Mouse (Mus musculus) embryonic facial prominence, embryonic 11.5 days (tissue): ENCODE results near the gene Ppm1g. TPM values are rescaled to one million over a fixed set of nuclear protein-coding genes. Genes with fewer than 3 reads are reported as not detected.

ENCODE experiments used
- ATAC-seq: fragments of 200-750 bp; cut with Nextera tagmentation; replicated peaks from 2 replicates; pipeline ENCODE4 v1.8.0; 2017; ENCODE audit warnings: low read depth; ENCODE audit not compliant: insufficient number of reproducible peaks, low FRiP score, low TSS enrichment
- DNase-seq: peaks from one replicate; pipeline ENCODE4 v3.0.0-alpha.2; 2015; ENCODE audit warnings: low spot score
- H3K27ac ChIP-seq: fragments of 300-500 bp; sonication (generic); replicated peaks from 2 replicates; pipeline ENCODE4 v1.5.1; 2014; ENCODE audit warnings: mild to moderate bottlenecking, low read depth, low read length, control low read depth
- H3K27me3 ChIP-seq: fragments of 300-500 bp; sonication (generic); 2 replicates; pipeline ENCODE4 v1.6.1; 2014; ENCODE audit warnings: mild to moderate bottlenecking, low read length, moderate library complexity, mixed read lengths; ENCODE audit not compliant: control insufficient read depth, insufficient read depth
- H3K36me3 ChIP-seq: fragments of 300-500 bp; sonication (generic); replicated peaks from 2 replicates; pipeline ENCODE4 v1.6.1; 2014; ENCODE audit warnings: low read depth, mild to moderate bottlenecking, low read length, moderate library complexity, mixed read lengths; ENCODE audit not compliant: control insufficient read depth, insufficient read depth
- H3K4me1 ChIP-seq: fragments of 300-500 bp; sonication (generic); 2 replicates; pipeline ENCODE4 v1.6.1; 2014; ENCODE audit warnings: low read length, mixed read lengths; ENCODE audit not compliant: control insufficient read depth, insufficient read depth
- H3K4me2 ChIP-seq: fragments of 300-500 bp; sonication (generic); 2 replicates; pipeline ENCODE4 v1.6.1; 2014; ENCODE audit warnings: low read depth, mild to moderate bottlenecking, control low read depth, low read length, moderate library complexity
- H3K4me3 ChIP-seq: fragments of 300-500 bp; sonication (generic); 2 replicates; pipeline ENCODE4 v1.5.1; 2014; ENCODE audit warnings: low read depth, low read length, control low read depth
- H3K9ac ChIP-seq: fragments of 300-500 bp; sonication (generic); replicated peaks from 2 replicates; pipeline ENCODE4 v1.6.1; 2014; ENCODE audit warnings: mild to moderate bottlenecking, control low read depth, low read length
- H3K9me3 ChIP-seq: fragments of 300-500 bp; sonication (generic); replicated peaks from 2 replicates; pipeline ENCODE4 v1.6.1; 2016; ENCODE audit warnings: mild to moderate bottlenecking, low read length, inconsistent platforms, mixed read lengths; ENCODE audit not compliant: control insufficient read depth
- WGBS: fragments of 180-500 bp; shearing (Covaris S2); extraction: QIAGEN DNeasy Blood & Tissue Kit; methylation state at CpG from one replicate; pipeline ENCODE4 v1.1.7; 2014; 5-methylcytosine and 5-hydroxymethylcytosine counted together
- polyA plus RNA-seq: library from polyadenylated mRNA; unstranded; fragments of >200 nt; fragmentation: Nextera tagmentation; extraction: Ambion mirVana; gene quantifications from 2 replicates; pipeline ENCODE4 v1.2.1, GENCODE M21; 2014

The Ppm1g gene
- polyA plus RNA-seq, 1 experiment from 2014 or later: 142 TPM

- H3K9me3 ChIP-seq: no peaks in the 10 kb centered on the region
- H3K27ac ChIP-seq: no peak overlapping the region
- no peak overlapping the region for H3K4me3 ChIP-seq
- H3K4me2 ChIP-seq: no peak overlapping the region
- no peak overlapping the region for H3K9ac ChIP-seq
- DNase-seq (no peak), ATAC-seq (no peak)
- 91% methylated on average over 16 of the region's 16 CpGs for WGBS
- no peaks in the 10 kb centered on the region for H3K27me3 ChIP-seq
- 0 out of 2 replicates have a peak, but pooled peaks cover 2% of the 10 kb centered on the region for H3K4me1 ChIP-seq
- peaks cover 20% of the 10 kb centered on the region for H3K36me3 ChIP-seq
These were observed 25.7 kb downstream of the Ppm1g start for GRCm38 (mm10) chr5:31194486-31195485.

- no peaks in the 10 kb centered on the region for H3K27me3 ChIP-seq
- H3K4me3 ChIP-seq: peak overlapping the region; percentile 75
- no peaks in the 10 kb centered on the region for H3K9me3 ChIP-seq
- peaks cover 18% of the 10 kb centered on the region for H3K36me3 ChIP-seq
- 0 out of 2 replicates have a peak, but pooled peaks cover 2% of the 10 kb centered on the region for H3K4me1 ChIP-seq
- peak; percentile 13 for DNase-seq
- peak overlapping the region; percentile 70 for H3K4me2 ChIP-seq
- ATAC-seq: peak; percentile 3; the same call in 1 of the 2 replicates
- WGBS: 11% methylated on average over 25 of the region's 25 CpGs
- peak overlapping the region; percentile 86 for H3K9ac ChIP-seq
- H3K27ac ChIP-seq: no peak overlapping the region; the same call in 1 of the 2 replicates
These were observed 26.7 kb downstream of the Ppm1g start for GRCm38 (mm10) chr5:31193631-31194281.

- H3K4me3 ChIP-seq: peak within 1 kb of the TSS; percentile 75
- under 1% methylated on average over 48 of the region's 48 CpGs for WGBS
- peaks cover 18% of the 10 kb centered on the region for H3K36me3 ChIP-seq
These were observed 27.4 kb downstream of the Ppm1g start, which contains the start of the genes Snx17 and Eif2b4 for GRCm38 (mm10) chr5:31192939-31193630. Gene Snx17 (plus strand): TSS chr5:31193227. Gene Eif2b4 (minus strand): TSS chr5:31193430.

DNA sequence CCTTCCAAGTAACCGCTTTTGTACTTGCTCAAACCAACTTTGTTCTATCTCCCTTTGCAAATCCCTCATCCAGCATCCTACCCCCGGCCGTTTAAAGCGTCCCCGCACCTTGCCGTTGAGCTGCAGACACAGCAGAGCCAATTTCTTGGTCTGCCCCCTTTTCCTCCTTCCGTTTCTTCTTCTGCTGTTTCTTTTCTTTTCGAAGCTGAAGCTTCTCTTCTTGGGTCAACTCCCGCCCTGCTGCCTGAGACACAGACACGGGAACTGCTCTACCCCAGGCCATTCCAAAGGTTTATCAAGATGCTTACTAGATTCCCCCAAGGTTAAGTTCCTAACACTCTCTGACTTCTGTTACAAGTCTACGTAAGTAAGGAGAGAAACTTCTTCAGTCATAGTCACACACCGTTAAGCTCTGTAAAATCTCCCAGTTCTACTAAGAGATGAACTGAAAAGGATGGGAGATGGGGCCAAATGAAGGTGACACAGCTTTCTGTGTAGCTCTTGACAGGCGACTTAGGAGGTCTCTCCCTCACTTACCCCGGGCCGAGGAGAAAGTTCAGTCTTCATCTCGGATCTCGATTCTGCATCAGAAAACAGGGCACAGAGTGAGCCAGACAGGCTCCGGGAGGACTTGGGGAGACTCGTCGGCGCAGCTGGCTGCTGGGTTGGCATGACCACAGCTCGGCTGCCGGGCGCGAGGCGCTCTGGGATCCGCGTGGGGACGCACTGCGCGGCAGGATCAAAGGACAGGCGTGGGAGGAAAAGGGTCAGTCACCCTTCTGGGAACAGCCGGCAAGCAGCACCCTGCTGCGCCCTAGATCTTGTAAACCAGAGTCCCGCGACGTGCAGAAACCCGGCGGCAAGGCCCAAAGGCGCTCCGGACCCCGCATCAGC is 28.2 kb downstream of the Ppm1g start:
- WGBS: 14% methylated on average over 42 of the region's 42 CpGs
- no peaks in the 10 kb centered on the region for H3K9me3 ChIP-seq
- peak overlapping the region; percentile 80 for H3K9ac ChIP-seq
- DNase-seq (peak; percentile 62), ATAC-seq (peak; percentile 51)
- H3K36me3 ChIP-seq: peaks cover 13% of the 10 kb centered on the region
- H3K4me1 ChIP-seq: 0 out of 2 replicates have a peak, but pooled peaks cover 2% of the 10 kb centered on the region
- H3K4me2 ChIP-seq: peak overlapping the region; percentile 70
- H3K27ac ChIP-seq: peak overlapping the region; percentile 31
- peak overlapping the region; percentile 75 for H3K4me3 ChIP-seq
- no peaks in the 10 kb centered on the region for H3K27me3 ChIP-seq

More at GRCm38 (mm10) chr5:31192939-31193630, 27.4 kb downstream of the Ppm1g start, which contains the start of the genes Snx17 and Eif2b4:
- Histone ChIP-seq H3K4me2 (peak within 1 kb of the TSS; percentile 70), H3K27ac (peak within 1 kb of the TSS; percentile 31), H3K27me3 (no peaks in the 10 kb centered on the region), H3K4me1 (0 out of 2 replicates have a peak, but pooled peaks cover 2% of the 10 kb centered on the region), H3K9ac (peak within 1 kb of the TSS; percentile 86), H3K9me3 (no peaks in the 10 kb centered on the region)
- DNase-seq (peak; percentile 99), ATAC-seq (peak; percentile 96)

DNA sequence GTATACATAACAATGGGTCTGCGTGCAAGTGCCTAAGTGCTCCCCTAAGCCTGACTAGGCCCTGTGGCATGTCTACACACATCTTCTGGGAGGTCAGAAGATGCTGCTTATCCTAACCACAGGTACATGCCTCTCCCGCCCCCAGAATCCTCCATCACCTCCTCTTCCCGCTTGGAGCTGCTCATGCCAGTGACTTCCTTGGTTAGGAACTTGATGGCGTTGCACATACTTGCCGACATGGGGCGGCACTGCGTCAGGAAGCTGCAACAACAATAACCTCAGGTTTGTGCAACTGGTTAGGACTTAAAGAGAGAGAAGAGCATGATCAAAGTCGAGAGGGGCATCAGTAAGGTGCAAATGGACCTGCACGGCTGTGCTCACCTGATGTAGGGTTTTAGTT is 30.3 kb downstream of the Ppm1g start:
- 0 out of 2 replicates have a peak, but pooled peaks cover 2% of the 10 kb centered on the region for H3K4me1 ChIP-seq
- peaks cover 4% of the 10 kb centered on the region for H3K36me3 ChIP-seq
- H3K4me2 ChIP-seq: no peak overlapping the region
- WGBS: 92% methylated on average over 9 of the region's 9 CpGs
- DNase-seq (no peak), ATAC-seq (no peak)
- no peak overlapping the region for H3K27ac ChIP-seq
- H3K9me3 ChIP-seq: no peaks in the 10 kb centered on the region
- no peak overlapping the region for H3K9ac ChIP-seq
- no peaks in the 10 kb centered on the region for H3K27me3 ChIP-seq
- no peak overlapping the region for H3K4me3 ChIP-seq

- Histone ChIP-seq H3K9me3 (no peaks in the 10 kb centered on the region), H3K27ac (no peak overlapping the region), H3K4me2 (no peak overlapping the region), H3K36me3 (peaks cover 4% of the 10 kb centered on the region), H3K4me1 (0 out of 2 replicates have a peak, but pooled peaks cover 2% of the 10 kb centered on the region), H3K27me3 (no peaks in the 10 kb centered on the region), H3K9ac (no peak overlapping the region), H3K4me3 (no peak overlapping the region)
- WGBS: 74% methylated on average over 4 of the region's 4 CpGs
- DNase-seq: peak; percentile 33
- ATAC-seq: no peak
These were observed 32.2 kb downstream of the Ppm1g start for GRCm38 (mm10) chr5:31188223-31188840.
